Mouse (Mus musculus): ENCODE data around the gene Lars2. TPM values are rescaled to one million over a fixed set of nuclear protein-coding genes. Genes with fewer than 3 reads are reported as not detected.

Lars2 gene
- polyA plus RNA-seq, 1 experiment from 2014 or later = 1,018 TPM

DNA sequence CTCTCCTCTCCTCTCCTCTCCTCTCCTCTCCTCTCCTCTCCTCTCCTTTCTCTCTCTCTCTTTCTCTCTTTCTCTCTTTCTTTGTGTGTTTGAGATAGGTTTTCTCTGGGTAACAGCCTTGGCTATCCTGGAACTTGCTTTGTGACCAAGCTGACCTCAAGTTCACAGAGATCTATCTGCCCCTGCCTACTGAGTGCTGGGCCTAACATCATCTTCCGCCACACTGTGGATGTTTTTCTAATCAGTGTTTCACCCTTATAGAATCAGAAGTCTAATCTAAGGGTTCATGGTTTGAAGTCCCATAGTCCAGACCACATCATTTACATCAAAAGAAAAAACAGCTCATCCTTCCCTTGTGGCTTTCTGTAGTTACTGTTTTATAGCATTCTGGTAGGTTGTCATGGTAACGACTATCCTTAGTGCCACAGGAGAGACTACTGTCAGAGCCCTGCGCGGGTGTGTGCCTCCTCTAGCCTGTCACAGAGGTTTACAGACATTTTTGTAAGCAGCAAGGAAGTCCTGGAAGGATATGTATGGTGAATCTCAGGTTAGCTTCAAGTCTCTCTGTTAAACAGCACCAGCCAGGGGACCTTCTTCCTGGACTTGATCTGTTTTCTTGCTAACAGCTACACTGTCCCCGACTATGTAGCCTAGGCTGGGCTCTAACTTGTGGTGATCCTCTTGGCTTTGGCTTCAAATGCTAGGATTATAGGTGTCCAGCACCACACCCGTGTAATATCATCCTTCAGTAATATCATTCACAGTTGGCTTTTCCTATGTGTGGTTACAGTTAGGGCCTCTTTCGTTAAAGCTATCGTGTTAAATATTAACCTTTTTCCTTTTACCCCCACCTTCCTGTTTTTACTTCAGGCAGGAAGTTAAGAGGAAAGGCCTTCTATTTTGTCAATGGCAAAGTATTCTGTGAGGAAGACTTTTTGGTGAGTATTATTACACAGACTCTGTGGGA, 143.2 kb downstream of the Lars2 start:
- H3K27ac ChIP-seq (replicated peaks; ENCODE audit: low read depth, low read length) = no peak overlapping the region
- H3K4me2 ChIP-seq (ENCODE audit: low read depth, severe bottlenecking) = no peak overlapping the region
- no peak overlapping the region for H3K4me3 ChIP-seq (ENCODE audit: low read depth, low read length)
- no peak overlapping the region for H3K9ac ChIP-seq (ENCODE audit: low read length)
- DNase-seq (ENCODE audit: low spot score) = no peak
- no peaks in the 10 kb centered on the region for H3K4me1 ChIP-seq (ENCODE audit: control insufficient read depth, insufficient read depth, low read length)
- peaks cover 11% of the 10 kb centered on the region for H3K36me3 ChIP-seq (ENCODE audit: control insufficient read depth, insufficient read depth, low read length)
- no peak for ATAC-seq (ENCODE audit: insufficient number of reproducible peaks, low FRiP score, low TSS enrichment, low read depth)
- H3K27me3 ChIP-seq (ENCODE audit: control insufficient read depth, insufficient read depth, low read length) = no peaks in the 10 kb centered on the region
- H3K9me3 ChIP-seq (ENCODE audit: control insufficient read depth, low read length) = no peaks in the 10 kb centered on the region
- 81% methylated on average over 8 of the region's 8 CpGs for WGBS

DNA sequence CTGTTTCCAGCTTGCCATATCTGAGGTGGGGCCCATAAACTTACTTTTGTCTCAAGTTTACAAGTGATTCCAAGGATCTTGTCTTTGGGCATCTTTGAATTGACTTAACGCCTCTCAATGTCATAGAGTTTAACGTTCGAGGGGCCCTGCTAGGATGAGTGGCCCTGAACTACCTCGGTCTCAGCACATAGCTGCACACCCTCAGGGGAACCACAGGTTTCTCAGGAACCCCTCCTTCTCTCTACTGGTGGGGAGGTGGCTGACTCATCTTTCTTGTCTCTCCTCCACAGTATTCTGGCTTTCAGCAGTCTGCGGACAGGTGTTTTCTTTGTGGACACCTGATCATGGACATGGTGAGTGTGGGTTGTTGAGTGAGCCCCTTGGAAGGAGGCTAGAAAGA, 144.2 kb downstream of the Lars2 start:
- 96% methylated on average over 5 of the region's 5 CpGs for WGBS
- Histone ChIP-seq H3K27ac (replicated peaks; ENCODE audit: low read depth, low read length) (no peak overlapping the region), H3K4me3 (ENCODE audit: low read depth, low read length) (no peak overlapping the region), H3K36me3 (ENCODE audit: control insufficient read depth, insufficient read depth, low read length) (peaks cover 8% of the 10 kb centered on the region), H3K9ac (ENCODE audit: low read length) (no peak overlapping the region), H3K9me3 (ENCODE audit: control insufficient read depth, low read length) (no peaks in the 10 kb centered on the region), H3K4me1 (ENCODE audit: control insufficient read depth, insufficient read depth, low read length) (no peaks in the 10 kb centered on the region), H3K4me2 (ENCODE audit: low read depth, severe bottlenecking) (no peak overlapping the region), H3K27me3 (ENCODE audit: control insufficient read depth, insufficient read depth, low read length) (no peaks in the 10 kb centered on the region)
- no peak for DNase-seq (ENCODE audit: low spot score)
- ATAC-seq (ENCODE audit: insufficient number of reproducible peaks, low FRiP score, low TSS enrichment, low read depth) = no peak

Other genes with a start within 250 kb of the Lars2 start
- not detected in 2 replicates for gene Clec3b, start 216.0 kb upstream of the Lars2 start, polyA plus RNA-seq (2014; fragmentation: Nextera tagmentation; extraction: Ambion mirVana)
- 2.5 and 2.7 TPM in 2 replicates for gene Cdcp1, start 150.9 kb upstream of the Lars2 start, polyA plus RNA-seq (2014; fragmentation: Nextera tagmentation; extraction: Ambion mirVana)
- gene Tmem158, start 106.2 kb upstream of the Lars2 start, polyA plus RNA-seq (2014; fragmentation: Nextera tagmentation; extraction: Ambion mirVana) = 4.4 and 5.4 TPM in 2 replicates
- 51.1 and 54.0 TPM in 2 replicates for gene Limd1, start 111.8 kb downstream of the Lars2 start, polyA plus RNA-seq (2014; fragmentation: Nextera tagmentation; extraction: Ambion mirVana)
- gene Sacm1l, start 162.8 kb downstream of the Lars2 start, polyA plus RNA-seq (2014; fragmentation: Nextera tagmentation; extraction: Ambion mirVana) = 48.9 and 51.1 TPM in 2 replicates

Measured in limb, embryonic 11.5 days (tissue).